Mouse (Mus musculus): ENCODE data around the gene Vmn2r93. TPM values are rescaled to one million over a fixed set of nuclear protein-coding genes. Genes with fewer than 3 reads are reported as not detected.

The Vmn2r93 gene
- not detected for total RNA-seq (2021)
- long read RNA-seq, experiment 1: 0 reads
- long read RNA-seq, experiment 2: 0 reads

DNA sequence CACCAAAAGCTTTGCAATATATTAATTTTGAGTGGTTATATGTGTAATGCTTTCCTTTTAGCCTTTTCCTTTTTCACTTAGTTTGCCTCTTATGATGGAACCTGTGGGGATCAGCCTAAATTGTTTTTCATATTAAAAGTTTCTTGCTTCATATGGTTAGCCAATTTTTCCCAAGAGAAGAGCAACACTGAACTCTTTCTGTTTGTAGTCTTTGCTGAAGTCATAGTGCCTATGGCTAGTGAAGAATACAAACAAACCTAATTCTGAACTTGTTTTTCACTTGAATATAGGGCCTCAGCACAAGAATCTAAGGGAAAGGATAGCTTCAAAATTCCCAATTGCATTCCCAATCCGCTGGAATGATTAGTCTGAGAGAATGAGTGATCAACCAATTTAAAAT is at the start of gene Vmn2r93:
Gene Vmn2r93, plus strand, starts transcription at position 301 of the 400 bp plus-strand sequence.
- DNase-seq: no peak

DNA sequence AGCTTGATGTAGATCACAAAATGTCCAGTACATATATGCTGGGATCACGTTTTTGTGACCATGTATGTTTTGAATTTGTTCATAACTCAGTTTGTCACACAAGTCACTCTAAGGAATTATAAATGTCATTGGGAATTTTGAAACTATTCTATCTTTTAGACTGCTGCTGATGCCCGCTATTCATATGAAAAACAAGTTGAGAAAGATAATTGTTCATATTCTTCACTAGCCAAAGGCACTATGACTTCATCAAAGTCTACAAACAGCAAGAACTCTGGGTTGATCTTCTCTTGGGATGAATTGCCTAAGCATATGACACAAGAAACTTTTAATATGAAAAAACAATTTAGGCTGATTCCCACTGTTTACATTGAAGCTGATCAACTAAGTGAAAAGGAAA is 20.2 kb upstream of the Vmn2r93 start, which contains the start of gene Vmn2r94:
Gene Vmn2r94, minus strand, starts transcription at position 101 of the 400 bp plus-strand sequence.
- no peak for DNase-seq

DNA sequence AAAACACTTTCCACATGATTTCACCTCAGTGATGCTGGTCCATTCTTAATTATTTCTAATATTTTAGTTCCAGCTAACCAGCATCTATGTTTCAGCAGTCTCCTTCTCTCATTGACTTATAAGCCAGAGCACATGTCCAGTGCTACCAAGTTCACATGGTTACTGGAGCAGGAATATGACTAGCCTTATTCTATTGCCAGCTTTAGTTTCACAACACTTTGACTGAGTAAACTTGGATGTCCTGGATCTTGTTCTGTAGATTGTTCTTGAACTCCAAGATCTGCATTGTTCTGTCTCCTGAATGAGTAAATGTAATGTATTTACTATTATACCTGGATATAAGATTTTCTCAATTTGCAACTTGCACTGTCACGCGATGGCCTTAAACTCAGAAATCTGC is 25.1 kb downstream of the Vmn2r93 start:
- no peak for DNase-seq

DNA sequence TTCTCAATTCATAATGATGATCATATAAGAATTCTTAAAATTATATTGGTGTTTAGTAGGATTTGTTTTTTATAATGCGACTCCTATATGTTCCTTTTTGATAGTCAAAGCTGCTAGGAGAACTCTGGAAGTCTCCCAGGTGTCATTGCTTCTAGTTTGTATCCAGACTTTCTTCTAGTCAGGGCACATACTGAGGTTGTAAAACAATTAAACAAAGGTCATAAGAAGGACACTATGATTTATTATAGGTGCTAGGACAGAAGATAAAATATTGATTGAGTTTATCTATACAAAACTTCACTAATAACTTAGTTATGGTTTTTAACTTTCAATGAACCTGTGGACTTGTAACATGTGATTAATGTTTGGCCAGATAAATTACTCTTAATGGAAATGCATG is 62.1 kb downstream of the Vmn2r93 start:
- no peak for DNase-seq

DNA sequence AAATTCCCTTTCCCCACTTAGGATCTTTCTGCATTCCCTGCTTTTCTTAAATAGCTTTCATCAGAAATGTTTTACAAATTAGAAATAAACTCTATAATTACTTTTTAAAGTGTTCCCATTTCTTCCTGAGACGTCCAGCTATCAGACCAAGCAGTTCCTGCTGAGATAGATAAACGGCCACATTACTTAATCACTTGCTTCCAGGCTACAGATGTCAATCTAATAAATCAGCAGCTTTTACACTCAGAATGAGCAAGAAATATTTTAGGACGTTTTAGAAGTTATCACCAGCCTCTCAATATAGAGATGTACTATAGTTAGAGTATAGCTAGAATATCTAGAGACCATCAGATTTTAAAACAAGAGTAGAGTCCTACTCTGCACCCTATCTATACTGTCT is 62.7 kb downstream of the Vmn2r93 start:
- no peak for DNase-seq

Other genes with a start within 250 kb of the Vmn2r93 start
- not detected for gene Vmn2r124, start 248.7 kb upstream of the Vmn2r93 start, total RNA-seq (2021)
- not detected for gene Vmn2r91, start 213.1 kb upstream of the Vmn2r93 start, total RNA-seq (2021)
- not detected for gene Vmn2r92, start 146.2 kb upstream of the Vmn2r93 start, total RNA-seq (2021)
- gene Vmn2r94, start 20.3 kb upstream of the Vmn2r93 start, total RNA-seq (2021): not detected
- not detected for gene Vmn2r95, start 126.0 kb downstream of the Vmn2r93 start, total RNA-seq (2021)